Mouse (Mus musculus): ENCODE results near the gene Aff1.

Gene Aff1

GRCm38 (mm10) chr5:103693041-103693641 is 967 bp downstream of the Aff1 start:
- DNase-seq (ENCODE audit: low spot score in 2 of 2) = peak; percentile 22 to 32

- no peak for DNase-seq (ENCODE audit: low spot score in 2 of 2)
These were observed 1.9 kb downstream of the Aff1 start for GRCm38 (mm10) chr5:103694094-103694493.

- DNase-seq (ENCODE audit: low spot score in 2 of 2) = no peak
These were observed 5.8 kb downstream of the Aff1 start for GRCm38 (mm10) chr5:103697875-103698491.

- DNase-seq (ENCODE audit: low spot score in 2 of 2) = no peak
These were observed 6.4 kb downstream of the Aff1 start for GRCm38 (mm10) chr5:103698577-103698976.

GRCm38 (mm10) chr5:103699537-103699936 is 7.4 kb downstream of the Aff1 start:
- no peak for DNase-seq (ENCODE audit: low spot score in 2 of 2)

GRCm38 (mm10) chr5:103700661-103701060 is 8.5 kb downstream of the Aff1 start:
- DNase-seq (ENCODE audit: low spot score in 2 of 2) = no peak

GRCm38 (mm10) chr5:103701466-103701865 is 9.3 kb downstream of the Aff1 start:
- DNase-seq (ENCODE audit: low spot score in 2 of 2) = no peak

GRCm38 (mm10) chr5:103702527-103702926 is 10.4 kb downstream of the Aff1 start:
- no peak for DNase-seq (ENCODE audit: low spot score in 2 of 2)

- DNase-seq (ENCODE audit: low spot score in 2 of 2) = no peak
These were observed 13.2 kb downstream of the Aff1 start for GRCm38 (mm10) chr5:103705331-103705730.

GRCm38 (mm10) chr5:103705874-103706273 is 13.7 kb downstream of the Aff1 start:
- no peak for DNase-seq (ENCODE audit: low spot score in 2 of 2)

GRCm38 (mm10) chr5:103709044-103709443 is 16.9 kb downstream of the Aff1 start:
- DNase-seq (ENCODE audit: low spot score in 2 of 2) = no peak

GRCm38 (mm10) chr5:103711886-103712285 is 19.7 kb downstream of the Aff1 start:
- DNase-seq (ENCODE audit: low spot score in 2 of 2) = no peak

- DNase-seq (ENCODE audit: low spot score in 2 of 2) = no peak
These were observed 21.2 kb downstream of the Aff1 start for GRCm38 (mm10) chr5:103713422-103713821.

GRCm38 (mm10) chr5:103714943-103715342 is 22.8 kb downstream of the Aff1 start:
- no peak for DNase-seq (ENCODE audit: low spot score in 2 of 2)

GRCm38 (mm10) chr5:103716824-103717342 is 24.7 kb downstream of the Aff1 start:
- DNase-seq (ENCODE audit: low spot score in 2 of 2) = no peak

GRCm38 (mm10) chr5:103719131-103719530 is 27.0 kb downstream of the Aff1 start:
- DNase-seq (ENCODE audit: low spot score in 2 of 2) = no peak

- no peak for DNase-seq (ENCODE audit: low spot score in 2 of 2)
These were observed 27.7 kb downstream of the Aff1 start for GRCm38 (mm10) chr5:103719851-103720250.

- DNase-seq (ENCODE audit: low spot score in 2 of 2) = no peak
These were observed 28.8 kb downstream of the Aff1 start for GRCm38 (mm10) chr5:103720967-103721366.

- no peak for DNase-seq (ENCODE audit: low spot score in 2 of 2)
These were observed 29.3 kb downstream of the Aff1 start for GRCm38 (mm10) chr5:103721490-103721889.

- no peak for DNase-seq (ENCODE audit: low spot score in 2 of 2)
These were observed 30.5 kb downstream of the Aff1 start for GRCm38 (mm10) chr5:103722721-103723120.

- DNase-seq (ENCODE audit: low spot score in 2 of 2) = no peak
These were observed 32.2 kb downstream of the Aff1 start for GRCm38 (mm10) chr5:103724384-103724783.

GRCm38 (mm10) chr5:103724823-103725222 is 32.6 kb downstream of the Aff1 start:
- no peak for DNase-seq (ENCODE audit: low spot score in 2 of 2)
